Mouse (Mus musculus): ENCODE measurements around the gene Matn4. TPM values are rescaled to one million over a fixed set of nuclear protein-coding genes. Genes with fewer than 3 reads are reported as not detected.

Matn4 gene
- total RNA-seq, 2 experiments from 2014 or later: 8.4 to 8.5 TPM

DNA sequence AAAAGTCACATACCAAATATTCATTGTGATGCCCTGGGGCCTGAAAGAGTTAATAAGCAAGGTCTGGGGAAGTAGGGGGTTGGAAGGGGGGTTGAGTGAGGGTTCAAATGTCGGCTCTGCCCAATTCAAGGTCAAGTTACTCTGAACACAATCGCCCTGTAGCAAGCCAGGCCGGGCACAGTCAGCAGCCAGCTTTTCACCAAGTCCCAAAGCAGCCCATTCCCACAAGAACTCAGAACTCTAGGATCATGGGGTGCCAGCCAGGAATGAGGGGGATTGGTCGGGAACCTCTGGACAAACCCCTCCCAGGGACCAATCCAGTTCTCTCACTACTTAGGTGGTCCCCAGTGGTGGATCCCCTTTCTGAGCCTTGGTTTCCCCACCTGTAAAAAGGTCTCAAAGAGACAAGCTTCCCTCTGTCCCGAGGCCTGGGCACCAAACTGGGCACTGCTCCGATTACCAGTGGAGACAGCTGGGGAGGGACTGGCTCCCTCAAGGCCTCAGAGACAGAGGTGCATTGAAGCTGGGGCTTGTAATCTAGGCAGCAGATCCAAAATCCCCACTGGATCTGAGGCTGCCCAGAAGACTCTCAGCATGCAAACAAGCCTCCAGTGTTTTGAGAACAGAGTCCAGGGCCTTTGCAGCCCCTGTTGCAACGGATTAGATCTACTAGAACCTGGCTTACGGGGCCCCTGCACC is 31.4 kb upstream of the Matn4 start:
- DNase-seq (ENCODE audit: low spot score in 2 of 2): no peak

DNA sequence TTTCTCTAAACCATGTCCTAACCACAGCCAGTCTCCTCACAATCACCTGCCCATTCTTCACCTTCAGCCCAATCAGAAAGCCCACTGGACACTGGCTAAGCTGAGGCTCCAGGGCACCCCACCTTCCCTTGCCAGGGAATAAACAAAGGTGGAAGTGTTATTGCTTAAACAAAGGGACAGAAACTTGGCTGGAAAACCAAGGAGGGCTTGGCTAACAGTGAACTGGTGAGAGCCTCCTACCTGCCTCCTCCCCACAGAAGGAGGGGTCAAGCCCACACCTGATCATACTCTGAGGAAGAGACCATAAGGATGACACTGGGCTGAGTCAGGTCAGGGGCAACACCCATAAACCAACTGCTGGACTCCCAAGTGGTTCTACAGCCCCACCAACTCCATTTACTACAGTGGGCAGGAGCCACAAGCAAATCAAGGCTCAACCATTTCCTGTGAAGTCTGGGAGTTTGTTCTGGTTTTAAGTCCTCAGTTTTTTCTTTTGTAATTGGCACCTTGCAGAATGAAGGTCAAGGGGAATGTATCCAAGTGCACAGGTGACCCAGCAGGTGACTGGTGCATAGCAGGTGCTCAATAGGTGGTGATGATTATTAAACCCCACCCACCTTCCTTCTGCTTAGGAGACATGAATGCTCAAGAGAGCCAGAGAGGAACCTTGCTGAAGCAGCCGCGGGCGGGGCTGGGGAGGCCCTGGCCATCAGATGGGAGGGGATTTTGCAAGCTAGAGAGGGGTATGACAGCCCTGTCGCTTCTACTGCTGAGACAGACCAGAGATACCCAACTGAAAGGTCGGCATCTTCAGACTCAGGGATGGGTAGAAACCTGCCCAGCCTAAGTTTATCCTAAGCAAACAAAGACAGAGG is 30.5 kb upstream of the Matn4 start:
- no peak for DNase-seq (ENCODE audit: low spot score in 2 of 2)

DNA sequence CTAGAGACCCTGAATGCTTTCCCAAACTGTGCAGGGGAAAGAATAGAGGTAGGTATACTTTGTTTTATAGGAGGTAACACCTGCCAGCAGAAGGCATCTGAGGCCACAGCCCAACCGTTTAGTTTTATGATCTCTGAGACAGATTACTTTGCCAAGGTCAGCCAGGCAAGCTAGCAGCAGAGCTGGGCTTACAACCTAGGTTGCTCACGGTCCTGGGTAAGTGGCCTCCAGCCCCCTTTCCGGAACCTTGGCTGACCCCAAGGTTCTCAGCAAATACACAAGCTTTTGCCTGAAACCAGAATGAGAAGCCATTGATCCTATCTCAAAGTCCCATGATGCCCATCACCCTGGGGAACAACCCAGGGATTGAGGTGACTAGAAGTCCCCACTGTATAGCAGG is 29.7 kb upstream of the Matn4 start:
- no peak for DNase-seq (ENCODE audit: low spot score in 2 of 2)

DNA sequence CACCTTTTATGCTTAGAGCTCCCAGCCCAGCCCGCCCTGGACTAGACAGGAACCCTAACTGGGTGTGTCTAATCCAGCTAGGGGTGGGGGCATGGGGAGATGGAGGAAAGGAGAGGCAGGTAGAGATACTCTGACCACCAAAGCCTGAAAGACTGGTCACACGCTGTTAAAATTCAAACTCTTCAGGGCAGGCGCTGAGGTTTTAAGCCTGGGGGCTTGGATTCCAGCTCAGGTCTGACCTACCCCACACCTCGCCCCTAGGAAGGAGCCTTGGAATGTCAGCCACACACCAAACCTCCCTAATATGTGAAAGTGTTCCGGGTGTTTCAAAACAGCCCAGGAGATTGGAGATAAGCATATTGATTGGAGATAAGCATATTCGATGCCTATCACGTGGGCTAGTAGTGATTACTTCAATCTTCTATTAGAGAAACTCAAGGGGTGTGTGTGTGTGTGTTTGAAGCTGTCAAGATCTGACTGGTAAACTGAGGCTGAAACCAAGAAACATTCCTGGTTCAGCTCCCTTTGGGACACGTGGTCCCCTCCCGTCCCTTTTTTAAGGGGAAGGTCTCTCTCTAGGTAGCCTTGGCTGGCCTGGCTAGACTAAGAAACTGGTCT is 28.4 kb upstream of the Matn4 start:
- DNase-seq (ENCODE audit: low spot score in 2 of 2): no peak

GRCm38 (mm10) chr2:164432541-164433191 is 27.7 kb upstream of the Matn4 start:
- DNase-seq (ENCODE audit: low spot score in 2 of 2): no peak

DNA sequence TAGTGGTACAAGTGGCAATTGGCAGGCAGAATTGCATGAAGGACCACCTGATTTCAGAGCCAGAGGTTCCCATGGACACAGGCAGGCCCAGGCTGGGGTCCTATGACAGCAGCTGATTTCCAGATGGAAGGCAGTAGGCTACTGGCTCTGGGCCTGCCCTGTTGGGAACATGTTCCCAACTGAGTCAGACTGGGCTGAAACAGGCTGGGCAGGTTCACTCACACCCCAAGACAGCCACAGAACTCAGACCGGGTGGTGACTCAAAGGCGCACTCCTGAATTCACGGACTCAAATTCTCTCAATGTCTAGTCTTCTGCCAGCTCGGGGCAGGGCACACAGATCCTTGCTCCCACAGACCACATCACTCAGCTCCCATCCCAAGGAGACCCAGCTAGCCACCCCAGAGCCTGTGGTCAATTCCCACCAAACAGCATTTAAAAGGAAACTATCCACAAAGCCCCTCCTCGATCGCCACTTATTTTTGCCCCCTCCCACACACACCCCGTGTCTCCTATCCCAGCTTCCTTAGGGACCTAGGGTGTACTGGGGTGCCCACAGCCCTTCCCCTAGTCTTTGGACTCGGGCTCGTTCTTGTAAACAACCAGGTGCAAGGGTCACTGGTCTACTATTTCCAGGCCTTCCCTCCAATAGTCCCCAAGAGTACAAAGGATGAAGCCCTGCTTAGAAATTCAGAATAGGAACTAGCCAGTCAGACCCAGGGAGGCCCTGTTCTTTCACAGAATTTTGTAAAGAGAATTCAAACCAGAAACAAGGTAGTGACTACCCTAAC is 26.9 kb upstream of the Matn4 start:
- DNase-seq (ENCODE audit: low spot score in 2 of 2): no peak

- DNase-seq (ENCODE audit: low spot score in 2 of 2): no peak
These were observed 25.7 kb upstream of the Matn4 start for GRCm38 (mm10) chr2:164430697-164431096.

DNA sequence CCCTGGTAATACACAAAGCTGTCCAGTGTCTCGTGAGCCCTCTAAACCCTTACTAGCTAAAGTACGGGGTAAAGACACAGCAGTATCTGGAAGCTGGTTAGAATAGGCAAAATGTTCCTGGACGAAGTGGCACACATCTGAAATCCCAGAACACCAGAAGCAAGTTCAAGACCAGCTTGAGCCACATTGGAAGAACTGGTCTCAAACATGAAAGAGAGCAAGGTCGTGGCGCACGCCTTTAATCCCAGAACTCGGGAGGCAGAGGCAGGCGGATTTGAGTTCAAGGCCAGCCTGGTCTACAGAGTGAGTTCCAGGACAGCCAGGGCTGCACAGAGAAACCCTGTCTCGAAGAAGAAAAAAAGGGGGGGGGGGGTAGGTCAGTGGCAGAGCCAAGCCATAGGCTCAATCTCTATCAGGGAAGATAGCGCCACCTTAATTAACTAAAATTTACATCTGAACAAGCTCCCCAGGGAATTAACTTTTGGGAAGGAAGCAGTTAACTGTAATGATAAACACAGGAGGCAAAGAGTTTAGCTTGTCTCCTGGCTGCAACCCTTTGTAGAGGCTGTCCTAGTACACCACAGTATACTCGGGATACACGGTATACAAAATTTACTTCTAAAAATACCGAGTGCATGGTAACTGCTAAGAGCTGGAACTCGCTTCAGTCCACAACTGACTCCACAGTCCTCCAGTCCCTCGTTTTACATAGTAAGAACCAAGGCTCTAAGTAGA is 25.1 kb upstream of the Matn4 start:
- no peak for DNase-seq (ENCODE audit: low spot score in 2 of 2)

GRCm38 (mm10) chr2:164428451-164428850 is 23.5 kb upstream of the Matn4 start:
- no peak for DNase-seq (ENCODE audit: low spot score in 2 of 2)

DNA sequence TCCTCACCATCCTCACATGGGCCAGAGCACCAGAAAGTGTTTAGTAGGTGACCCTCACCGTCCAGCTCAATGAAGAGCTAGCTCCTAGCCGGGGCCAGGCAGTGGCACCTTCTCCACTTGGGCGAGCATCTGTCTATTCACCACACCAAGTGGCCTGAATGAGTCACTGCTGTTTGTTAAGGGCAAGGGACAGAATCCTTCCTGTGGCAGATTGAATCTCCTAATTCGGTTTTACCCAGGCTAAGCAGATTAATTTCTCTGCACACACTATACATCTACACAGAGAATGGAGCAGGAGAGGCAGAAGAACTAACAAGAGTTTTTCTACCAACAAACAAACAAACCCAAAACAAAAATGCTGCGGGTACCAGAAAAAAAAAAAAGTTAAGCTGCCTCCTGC is 22.0 kb upstream of the Matn4 start:
- DNase-seq (ENCODE audit: low spot score in 2 of 2): no peak

GRCm38 (mm10) chr2:164426121-164426520 is 21.2 kb upstream of the Matn4 start:
- peak; percentile 14 to 30 for DNase-seq (ENCODE audit: low spot score in 2 of 2)

DNA sequence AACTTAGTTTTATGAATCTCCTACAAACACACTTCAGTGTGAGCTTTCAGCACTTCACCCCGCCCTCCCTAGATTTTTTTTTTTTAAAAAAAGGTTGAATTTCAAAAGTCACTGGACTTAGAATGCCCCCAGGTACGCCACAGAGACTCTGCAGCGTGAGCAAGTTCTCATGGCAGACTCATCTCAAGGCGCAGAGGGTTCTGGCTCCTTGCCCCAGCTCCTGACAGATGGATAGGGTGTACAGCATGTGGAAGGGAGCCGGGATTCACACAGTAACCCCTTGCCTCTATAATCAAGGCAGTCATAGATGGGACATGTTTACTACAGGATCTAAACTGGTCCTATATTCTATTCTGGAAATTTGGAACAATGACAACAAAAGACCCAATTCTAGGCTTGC is 20.4 kb upstream of the Matn4 start:
- no peak for DNase-seq (ENCODE audit: low spot score in 2 of 2)

DNA sequence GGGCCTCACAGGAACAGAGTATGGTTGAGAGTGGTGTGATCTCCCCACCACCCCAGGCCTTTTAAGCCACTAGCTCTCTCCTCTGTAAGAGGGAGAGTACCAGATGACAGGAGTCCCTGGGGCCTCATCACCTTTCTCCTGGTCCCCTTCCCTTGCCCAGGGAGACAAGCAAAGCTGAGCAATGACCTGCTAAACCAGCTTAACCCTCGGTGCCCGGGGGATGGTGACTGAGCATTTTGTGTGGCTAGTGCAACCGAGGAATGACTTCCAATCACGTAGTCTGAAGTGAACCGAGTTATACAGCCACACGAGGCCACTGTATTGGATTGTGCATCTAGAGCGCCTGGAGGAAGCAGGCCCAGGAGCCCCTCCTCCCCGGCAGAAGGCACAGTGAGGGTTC is 19.4 kb upstream of the Matn4 start:
- DNase-seq (ENCODE audit: low spot score in 2 of 2): no peak

- no peak for DNase-seq (ENCODE audit: low spot score in 2 of 2)
These were observed 18.5 kb upstream of the Matn4 start for GRCm38 (mm10) chr2:164423464-164423863.

GRCm38 (mm10) chr2:164422675-164423393 is 17.9 kb upstream of the Matn4 start:
- DNase-seq (ENCODE audit: low spot score in 2 of 2): no peak

- DNase-seq (ENCODE audit: low spot score in 2 of 2): no peak
These were observed 17.0 kb upstream of the Matn4 start for GRCm38 (mm10) chr2:164421979-164422378.

DNA sequence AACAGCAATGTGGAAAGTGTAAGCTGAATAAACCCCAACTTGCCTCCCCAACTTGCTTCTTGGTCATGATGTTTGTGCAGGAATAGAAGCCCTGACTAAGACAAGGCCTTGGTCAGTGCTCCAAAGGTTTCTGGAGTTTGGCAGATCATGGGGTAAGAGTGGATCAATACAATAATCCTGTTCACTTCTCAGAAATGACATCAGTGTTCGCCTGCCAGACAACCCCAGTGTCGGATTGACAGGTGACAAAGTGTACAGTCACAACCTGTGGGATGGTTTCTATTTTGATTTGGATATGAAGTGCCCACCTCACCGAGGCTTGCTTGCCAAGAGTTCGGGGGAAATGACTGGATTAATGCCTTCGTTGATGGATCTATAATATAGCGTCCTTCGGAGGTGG is 16.3 kb upstream of the Matn4 start:
- DNase-seq (ENCODE audit: low spot score in 2 of 2): no peak

DNA sequence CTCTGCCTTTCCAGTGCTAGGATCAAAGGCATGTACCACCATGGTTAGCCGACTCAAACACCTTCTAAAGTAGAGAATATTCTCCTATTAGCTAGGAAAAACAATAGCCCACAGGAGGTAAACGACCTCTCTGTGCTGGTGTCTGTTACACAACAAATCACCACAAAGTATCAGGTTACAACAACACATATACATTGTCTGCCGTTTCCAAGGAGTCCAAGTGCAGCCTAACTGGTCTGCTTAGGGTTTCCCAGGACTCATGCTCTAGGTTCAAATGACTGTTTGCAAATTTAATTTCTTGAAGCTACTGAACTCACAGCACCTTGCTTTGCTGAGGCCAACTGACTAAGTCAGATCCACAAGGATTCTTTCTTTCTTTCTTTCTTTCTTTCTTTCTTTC is 14.5 kb upstream of the Matn4 start:
- no peak for DNase-seq (ENCODE audit: low spot score in 2 of 2)

DNA sequence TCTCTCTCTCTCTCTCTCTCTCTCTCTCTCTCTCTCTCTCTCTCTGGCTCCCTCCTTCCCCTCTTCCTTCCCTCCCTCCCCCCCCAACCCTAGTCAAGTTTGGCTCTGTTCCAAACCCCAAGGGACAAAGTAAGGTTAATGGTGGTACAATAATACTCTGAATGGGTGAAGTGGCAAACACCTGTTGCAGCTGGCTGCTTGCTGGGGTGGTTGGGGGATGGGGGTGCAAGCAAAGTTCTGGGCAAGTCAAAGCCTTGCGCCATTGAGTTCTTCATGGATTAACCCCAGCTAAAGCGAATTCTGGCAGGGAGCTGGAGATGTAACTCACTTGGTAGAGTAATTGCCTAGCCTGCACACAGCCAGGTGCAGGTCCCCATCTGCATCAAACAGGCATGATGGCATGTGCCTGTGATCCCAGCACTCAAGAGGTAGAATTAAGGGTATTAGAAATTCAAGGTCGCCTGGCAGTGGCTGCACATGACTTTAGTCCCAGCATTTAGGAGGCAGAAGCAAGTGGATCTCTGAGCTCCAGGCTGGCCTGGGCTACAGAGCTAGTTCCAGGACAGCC is 13.4 kb upstream of the Matn4 start:
- DNase-seq (ENCODE audit: low spot score in 2 of 2): no peak
